Mouse (Mus musculus) testis, adult 2 months (tissue): Measurements from ENCODE around the gene Cela3a.

Source experiments
- CTCF ChIP-seq: fragments of 200-500 bp; IDR thresholded peaks from 2 replicates; pipeline ENCODE4 v1.5.1; 2012; ENCODE audit warnings: low read depth, mild to moderate bottlenecking, inconsistent platforms, low read length, moderate library complexity; ENCODE audit not compliant: control insufficient read depth, insufficient read depth, insufficient replicate concordance
- POLR2A ChIP-seq: fragments of 200-500 bp; IDR thresholded peaks from 2 replicates; pipeline ENCODE4 v1.6.1; 2012; ENCODE audit warnings: low read depth, mild to moderate bottlenecking, inconsistent platforms, low read length, moderate library complexity; ENCODE audit not compliant: control insufficient read depth

DNA sequence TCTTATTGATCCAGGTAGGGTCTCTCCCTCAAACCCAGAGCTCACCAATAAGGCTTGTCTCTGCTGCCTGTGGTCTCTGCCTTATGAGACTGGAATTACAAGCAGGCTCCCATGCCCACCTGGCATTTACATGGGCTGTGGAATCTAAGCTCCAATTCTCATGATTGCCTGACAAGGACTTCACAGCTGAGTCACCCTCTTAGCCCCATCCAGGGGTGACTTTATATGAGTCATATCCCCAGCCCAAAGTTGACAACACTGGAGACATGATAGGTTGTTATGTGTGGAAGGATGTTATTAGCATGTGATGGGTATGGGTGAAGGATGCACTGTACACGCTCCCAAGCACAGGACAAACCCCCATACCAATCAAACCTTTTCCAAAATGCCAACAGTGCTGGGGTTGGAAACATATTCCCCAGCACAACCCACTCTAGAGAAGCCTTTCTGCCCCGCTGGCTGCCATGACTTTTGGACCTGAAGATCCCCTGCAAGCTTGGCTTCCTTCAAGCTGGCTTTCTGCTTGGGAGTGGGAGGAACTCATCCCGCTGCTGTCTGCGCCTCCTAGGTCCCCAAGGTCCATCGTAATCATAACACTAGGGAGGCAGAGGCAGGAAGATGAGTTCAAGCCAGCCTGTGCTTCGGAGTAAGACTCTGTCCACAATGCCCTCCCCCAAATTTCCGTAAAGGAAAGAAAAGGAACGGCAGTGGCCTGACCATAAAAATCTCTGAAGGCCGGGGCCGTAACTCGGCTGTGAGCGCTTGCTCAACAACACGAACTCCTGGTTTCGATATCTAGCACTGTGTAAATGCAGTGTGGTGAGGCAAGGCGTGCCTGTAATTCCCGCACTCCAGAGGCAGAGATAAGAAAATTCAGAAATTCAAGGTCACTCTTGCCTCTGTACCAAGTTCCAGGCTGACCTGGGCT is 37.7 kb downstream of the Cela3a start:
- 0 out of 2 replicates have a peak, but pooled peaks have one; percentile 10 for TF ChIP-seq POLR2A
- TF ChIP-seq CTCF, result no peak
